Mouse (Mus musculus) embryonic fibroblast, embryonic 13.5 days (primary cell): Measurements from ENCODE around the gene Usp3. TPM values are rescaled to one million over a fixed set of nuclear protein-coding genes. Genes with fewer than 3 reads are reported as not detected.

Source experiments
- H3K27ac ChIP-seq: 2 replicates; pipeline ENCODE4 v1.5.1; 2012; ENCODE audit warnings: low read length, control low read depth, inconsistent platforms; ENCODE audit not compliant: insufficient read depth
- H3K4me1 ChIP-seq: 2 replicates; pipeline ENCODE4 v1.6.1; 2011; ENCODE audit warnings: low read length; ENCODE audit not compliant: control insufficient read depth, insufficient read depth
- H3K4me3 ChIP-seq: 2 replicates; pipeline ENCODE4 v1.5.1; 2011; ENCODE audit warnings: mild to moderate bottlenecking, control low read depth, low read length; ENCODE audit not compliant: insufficient read depth
- CTCF ChIP-seq: IDR thresholded peaks from 2 replicates; pipeline ENCODE4 v1.5.1; 2011; ENCODE audit warnings: mild to moderate bottlenecking, control low read depth, low read length, moderate library complexity, borderline replicate concordance; ENCODE audit not compliant: insufficient read depth
- POLR2A ChIP-seq: IDR thresholded peaks from 2 replicates; pipeline ENCODE4 v1.6.1; 2011; ENCODE audit warnings: low read depth, mild to moderate bottlenecking, control low read depth, low read length, moderate library complexity
- polyA plus RNA-seq: library from polyadenylated mRNA; stranded (reverse); fragments of >200 nt; gene quantifications from 2 replicates; pipeline ENCODE4 v1.2.4, GENCODE M21; 2011; ENCODE audit warnings: low read depth; ENCODE audit not compliant: missing spikeins, insufficient read length

Gene Usp3
- polyA plus RNA-seq, 1 experiment: 47.2 TPM

DNA sequence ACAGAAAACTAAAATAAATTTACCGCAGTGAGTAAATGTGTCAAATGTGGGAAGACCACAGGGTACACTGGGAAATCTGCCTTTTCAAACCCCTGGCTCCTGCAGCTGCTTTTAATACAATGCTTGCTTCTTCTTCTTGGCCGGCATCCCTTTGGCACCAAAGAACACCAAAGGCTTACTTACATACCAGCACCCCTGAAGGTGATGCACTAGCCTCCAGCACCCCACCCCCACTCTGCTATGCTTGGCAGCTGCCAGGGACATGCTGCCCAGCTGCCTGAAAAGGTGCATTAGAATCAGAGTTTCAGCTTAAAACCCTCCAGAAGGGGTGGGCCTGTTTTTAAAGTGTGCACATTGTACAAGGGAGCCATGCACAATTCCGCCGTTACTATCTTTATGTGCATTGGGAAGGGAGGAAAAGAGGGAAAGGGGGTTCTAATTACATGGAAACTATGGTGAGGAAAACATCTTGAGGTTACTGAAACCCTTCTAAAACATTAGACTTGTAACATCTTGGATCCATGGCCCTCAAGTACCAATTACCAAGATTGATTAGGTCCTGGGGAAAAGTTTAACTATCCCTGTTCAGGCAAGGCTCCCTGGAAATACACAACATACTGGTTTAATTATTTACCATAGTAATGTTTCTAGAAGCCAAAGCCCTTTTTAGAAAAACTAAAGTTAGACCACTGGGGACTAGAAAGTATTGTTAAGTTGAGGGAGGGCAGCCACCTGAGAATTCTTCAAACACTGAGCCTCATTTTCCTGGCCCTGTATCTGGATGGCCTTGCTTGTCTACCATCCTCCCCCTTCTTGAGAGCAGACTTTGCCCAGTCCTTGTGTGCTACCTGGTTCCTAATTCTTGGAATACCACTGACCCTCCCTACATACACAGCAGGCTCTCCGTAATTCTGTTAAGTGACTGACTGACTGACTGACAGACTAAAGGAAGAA lies 3.1 kb upstream of the Usp3 start:
- peaks cover 8% of the 10 kb centered on the region; the same call in 1 of the 2 replicates for H3K4me1 ChIP-seq
- no peak overlapping the region for H3K4me3 ChIP-seq
- no peak for TF ChIP-seq CTCF
- TF ChIP-seq POLR2A: no peak
- no peak overlapping the region for H3K27ac ChIP-seq

- TF ChIP-seq POLR2A: no peak
- TF ChIP-seq CTCF: no peak
- Histone ChIP-seq H3K27ac (no peak overlapping the region), H3K4me3 (no peak overlapping the region), H3K4me1 (peaks cover 4% of the 10 kb centered on the region; the same call in 1 of the 2 replicates)
Observed at GRCm38 (mm10) chr9:66594061-66594460, 1.1 kb upstream of the Usp3 start.

GRCm38 (mm10) chr9:66593613-66593969 lies 649 bp upstream of the Usp3 start:
- peak overlapping the region; percentile 57 for H3K4me3 ChIP-seq
- peaks cover 4% of the 10 kb centered on the region; the same call in 1 of the 2 replicates for H3K4me1 ChIP-seq
- peak overlapping the region; percentile 69 for H3K27ac ChIP-seq
- no peak for TF ChIP-seq POLR2A
- TF ChIP-seq CTCF: no peak

DNA sequence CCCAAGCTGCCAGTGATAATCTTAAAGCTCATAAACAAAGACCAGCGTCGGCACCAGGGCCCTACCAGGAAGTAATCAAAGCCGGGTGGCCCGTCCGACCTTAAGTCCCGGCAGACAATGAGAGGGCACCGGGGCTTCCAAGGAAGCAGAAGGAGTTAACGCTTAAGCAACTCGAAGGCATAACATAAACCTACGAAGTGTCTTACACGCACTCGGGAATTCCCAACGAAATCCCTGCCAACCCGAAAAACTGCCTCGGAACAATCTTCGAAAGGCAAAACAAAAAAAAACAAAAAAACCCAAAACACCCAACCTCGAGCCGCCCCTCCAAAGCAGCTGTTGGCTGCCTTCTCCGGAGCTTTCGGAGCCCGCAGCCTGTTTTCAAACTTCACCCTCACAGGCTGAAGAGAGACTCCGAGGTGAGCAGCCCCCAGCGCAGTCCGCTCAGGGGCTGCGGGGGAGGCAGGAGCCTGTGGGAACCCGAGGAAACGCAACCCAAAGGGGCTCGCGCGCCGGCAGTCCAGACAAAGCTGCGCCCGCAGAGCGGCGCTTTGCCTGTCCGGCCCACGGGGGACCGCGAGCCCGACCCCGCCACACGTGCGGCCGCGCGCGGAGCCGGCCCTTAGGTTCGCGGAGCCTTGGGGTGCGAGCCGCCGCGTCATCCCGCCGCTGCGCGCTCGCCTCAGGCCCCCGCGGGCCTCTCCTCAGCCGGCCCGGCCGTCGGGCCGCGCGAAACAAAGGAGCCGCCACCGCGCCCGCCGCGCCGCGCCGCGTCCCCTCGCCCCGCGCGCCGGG lies 894 bp downstream of the Usp3 start:
- Histone ChIP-seq H3K4me3 (peak overlapping the region; percentile 99), H3K4me1 (peaks cover 4% of the 10 kb centered on the region; the same call in 1 of the 2 replicates), H3K27ac (no peak overlapping the region; the same call in 1 of the 2 replicates)
- TF ChIP-seq CTCF (no peak), POLR2A (0 out of 2 replicates have a peak, but pooled peaks have one; percentile 14)

- H3K4me3 ChIP-seq: no peak overlapping the region
- H3K4me1 ChIP-seq: peaks cover 4% of the 10 kb centered on the region; the same call in 1 of the 2 replicates
- no peak for TF ChIP-seq POLR2A
- no peak for TF ChIP-seq CTCF
- no peak overlapping the region for H3K27ac ChIP-seq
Observed at GRCm38 (mm10) chr9:66590051-66590450, 2.9 kb downstream of the Usp3 start.

DNA sequence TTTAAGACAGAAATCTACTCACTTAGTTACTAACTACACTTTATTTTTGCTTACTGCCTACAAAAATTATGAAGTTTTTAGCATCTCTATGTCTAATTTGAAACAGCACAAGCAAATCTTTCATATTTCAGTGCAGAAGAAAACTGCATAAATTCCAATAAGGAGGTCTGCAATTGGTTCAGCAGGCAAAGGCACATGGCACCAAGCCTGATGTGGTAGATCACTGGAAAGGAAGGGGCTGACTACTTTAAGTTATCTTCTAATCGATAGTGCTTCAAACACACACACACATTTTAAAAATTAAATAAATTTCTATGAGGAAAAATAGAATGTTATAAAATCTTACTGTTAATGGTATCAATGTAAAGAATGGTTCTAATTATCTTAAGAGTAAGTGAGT lies 5.9 kb downstream of the Usp3 start:
- H3K27ac ChIP-seq: no peak overlapping the region
- no peak overlapping the region for H3K4me3 ChIP-seq
- TF ChIP-seq POLR2A (no peak), CTCF (no peak)
- peaks cover 4% of the 10 kb centered on the region; the same call in 1 of the 2 replicates for H3K4me1 ChIP-seq

DNA sequence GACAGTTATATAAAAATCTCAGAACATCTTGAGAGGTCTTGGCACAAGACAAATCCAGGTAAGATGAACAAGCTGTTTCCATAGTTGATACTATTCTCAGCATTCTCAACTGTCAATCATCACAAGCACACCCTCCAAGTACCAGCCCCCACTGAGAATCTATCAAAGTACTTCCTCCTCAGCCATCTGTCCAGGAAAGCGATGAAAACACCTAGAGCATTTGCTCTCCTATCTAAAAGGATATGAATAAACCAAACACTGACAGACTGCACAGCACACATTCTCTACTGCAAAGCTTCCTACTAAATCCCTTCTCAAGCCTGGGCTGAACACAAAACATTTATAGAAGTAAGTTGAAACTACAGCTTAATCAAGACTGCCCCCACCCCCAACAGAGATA lies 6.4 kb downstream of the Usp3 start:
- Histone ChIP-seq H3K4me1 (peaks cover 4% of the 10 kb centered on the region; the same call in 1 of the 2 replicates), H3K27ac (no peak overlapping the region), H3K4me3 (no peak overlapping the region)
- TF ChIP-seq CTCF: no peak
- no peak for TF ChIP-seq POLR2A

- TF ChIP-seq POLR2A (no peak), CTCF (no peak)
- Histone ChIP-seq H3K4me1 (no peaks in the 10 kb centered on the region), H3K4me3 (no peak overlapping the region), H3K27ac (no peak overlapping the region)
Observed at GRCm38 (mm10) chr9:66585191-66585590, 7.8 kb downstream of the Usp3 start.

- Histone ChIP-seq H3K4me1 (no peaks in the 10 kb centered on the region), H3K27ac (no peak overlapping the region)
- TF ChIP-seq POLR2A: no peak
- TF ChIP-seq CTCF: no peak
Observed at GRCm38 (mm10) chr9:66584176-66584575, 8.8 kb downstream of the Usp3 start.

DNA sequence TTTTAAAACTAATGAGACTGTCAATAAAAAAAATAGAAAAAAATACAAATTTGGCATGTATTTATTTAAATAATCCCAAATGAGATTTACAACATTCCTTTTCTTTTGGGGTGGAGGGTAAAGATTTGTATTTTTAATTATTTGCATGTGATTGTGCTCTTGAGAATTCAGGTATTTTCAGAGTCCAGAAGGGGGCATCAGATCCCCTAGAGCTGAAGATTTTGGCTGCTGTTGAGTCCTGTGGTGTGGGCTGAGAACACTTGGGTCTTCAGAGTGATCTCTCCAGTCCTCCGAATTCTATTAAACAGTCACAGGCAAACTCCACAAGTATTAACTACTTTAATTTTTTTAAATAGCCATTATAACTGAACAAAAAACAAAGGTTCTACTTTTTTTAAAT lies 9.7 kb downstream of the Usp3 start:
- Histone ChIP-seq H3K4me1 (no peaks in the 10 kb centered on the region), H3K4me3 (no peak overlapping the region), H3K27ac (no peak overlapping the region)
- TF ChIP-seq CTCF: no peak
- TF ChIP-seq POLR2A: no peak

More at GRCm38 (mm10) chr9:66584176-66584575, 8.8 kb downstream of the Usp3 start:
- no peak overlapping the region for H3K4me3 ChIP-seq
